Mouse (Mus musculus): ENCODE measurements around the gene Ear1. TPM values are rescaled to one million over a fixed set of nuclear protein-coding genes. Genes with fewer than 3 reads are reported as not detected.
"Not testable (repeated sequence)": the region's sequence is repeated elsewhere in the genome, so short reads cannot be mapped to it uniquely, and the experiment has no call there.

The Ear1 gene
- total RNA-seq, 1 experiment from 2014 or later, result 4.8 TPM

DNA sequence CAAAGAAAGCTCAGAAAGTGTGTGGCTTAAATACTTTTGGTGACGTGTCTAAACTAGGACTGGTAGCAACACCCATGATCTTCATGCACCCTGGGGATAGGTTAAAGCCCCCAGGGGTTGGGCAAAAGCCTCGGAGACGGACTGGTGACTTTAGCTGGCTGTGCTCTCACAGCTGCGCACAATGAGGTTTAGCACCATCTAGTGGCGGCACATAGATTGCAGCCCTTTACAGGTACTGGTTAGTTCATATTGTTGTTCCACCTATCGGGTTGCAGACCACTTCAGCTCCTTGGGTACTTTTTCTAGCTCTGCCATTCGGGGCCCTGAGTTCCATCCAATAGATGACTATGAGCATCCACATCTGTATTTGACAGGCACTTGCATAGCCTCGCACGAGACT lies 62.9 kb downstream of the Ear1 start:
- not testable (repeated sequence) for ATAC-seq (replicated peaks; ENCODE audit: insufficient number of reproducible peaks, low FRiP score, low TSS enrichment, poor library complexity, severe bottlenecking)

DNA sequence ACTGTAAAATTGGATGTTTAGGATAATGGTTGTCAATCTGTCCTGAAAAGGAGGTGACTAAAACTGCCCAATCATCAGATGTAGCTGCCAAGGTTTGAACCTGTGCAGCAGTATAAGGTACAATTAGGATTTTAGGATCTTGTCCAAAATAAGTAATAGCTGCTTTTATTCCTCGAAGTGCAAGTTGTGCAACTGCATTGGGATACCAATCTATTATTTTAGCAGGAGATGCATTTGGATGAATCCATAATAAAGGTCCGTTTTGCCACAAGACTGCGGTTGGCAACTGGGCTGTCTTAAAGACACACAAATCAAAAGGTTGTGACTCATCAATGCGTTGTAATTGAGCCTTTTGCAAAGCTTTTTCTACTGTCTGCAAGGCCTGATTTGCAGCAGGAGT lies 67.2 kb downstream of the Ear1 start:
- ATAC-seq (replicated peaks; ENCODE audit: insufficient number of reproducible peaks, low FRiP score, low TSS enrichment, poor library complexity, severe bottlenecking), result not testable (repeated sequence)

GRCm38 (mm10) chr14:43804435-43804834 lies 70.9 kb downstream of the Ear1 start:
- not testable (repeated sequence) for ATAC-seq (replicated peaks; ENCODE audit: insufficient number of reproducible peaks, low FRiP score, low TSS enrichment, poor library complexity, severe bottlenecking)

DNA sequence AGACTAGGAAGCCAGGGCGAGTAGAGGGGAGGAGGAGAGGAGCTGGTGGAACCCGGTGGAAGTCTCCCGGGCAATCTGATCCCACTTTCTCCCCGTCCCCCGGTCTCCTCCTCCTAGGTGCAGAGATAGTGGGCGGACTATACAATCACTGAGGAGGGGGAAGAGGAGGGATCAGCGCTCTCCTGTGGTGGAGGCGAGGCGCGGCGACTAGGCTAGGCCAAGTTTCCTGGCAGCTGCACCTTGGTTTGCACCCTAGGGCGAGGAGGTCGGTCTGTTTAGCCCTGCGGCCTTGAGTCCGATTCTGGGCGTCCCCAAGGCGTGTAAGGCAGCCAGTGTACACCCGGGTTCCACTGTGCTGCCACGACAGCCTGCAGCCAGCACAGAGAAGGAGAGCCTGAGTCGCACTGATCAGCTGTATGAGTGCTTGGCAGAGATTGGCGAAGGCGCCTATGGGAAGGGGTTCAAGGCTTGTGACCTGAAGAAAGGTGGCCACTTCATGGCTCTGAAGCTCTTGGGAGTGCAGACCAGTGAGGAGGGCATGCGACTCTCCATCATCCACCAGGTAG lies 78.3 kb downstream of the Ear1 start:
- not testable (repeated sequence) for ATAC-seq (replicated peaks; ENCODE audit: insufficient number of reproducible peaks, low FRiP score, low TSS enrichment, poor library complexity, severe bottlenecking)

DNA sequence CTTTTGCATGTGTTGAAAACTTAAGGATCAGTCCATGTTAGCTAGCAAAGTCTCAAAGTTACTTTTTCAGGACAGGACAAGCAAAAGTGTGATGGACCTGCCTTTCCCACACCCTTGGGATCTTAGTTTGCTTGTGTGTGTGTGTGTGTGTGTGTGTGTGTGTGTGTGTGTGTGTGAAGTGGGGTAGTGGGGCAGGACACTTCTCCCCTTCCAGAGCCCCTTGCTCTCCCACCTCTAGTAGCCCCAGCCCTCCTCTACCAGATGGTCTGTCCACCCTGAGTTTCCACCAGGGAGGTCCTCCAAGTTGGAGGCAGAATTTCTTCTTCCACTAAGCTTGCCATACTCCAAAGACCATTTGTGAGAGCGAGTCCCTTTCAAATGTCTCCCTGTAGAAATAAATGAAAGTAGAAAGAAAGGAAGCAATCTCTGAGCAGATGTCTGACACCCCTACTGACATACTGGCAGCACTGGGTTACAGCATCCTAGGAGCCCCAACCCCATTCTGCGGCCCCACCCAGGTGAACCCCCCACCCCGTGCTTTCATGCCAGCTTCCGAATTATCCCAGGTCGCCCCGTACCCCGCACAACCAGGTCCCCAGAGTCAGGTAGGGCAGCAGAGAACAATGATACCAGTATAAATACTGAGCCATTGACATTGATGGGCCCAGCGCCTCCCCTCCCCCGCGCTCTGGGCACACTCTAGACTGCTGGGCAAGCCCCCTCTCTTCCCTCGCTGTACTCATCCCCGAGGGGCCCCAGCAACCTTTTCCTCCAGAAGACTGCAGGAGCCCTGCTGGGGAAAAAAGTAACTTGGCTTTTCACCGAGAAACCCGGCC lies 79.0 kb downstream of the Ear1 start:
- ATAC-seq (replicated peaks; ENCODE audit: insufficient number of reproducible peaks, low FRiP score, low TSS enrichment, poor library complexity, severe bottlenecking), result no peak

GRCm38 (mm10) chr14:43793811-43794210 lies 81.5 kb downstream of the Ear1 start:
- ATAC-seq (replicated peaks; ENCODE audit: insufficient number of reproducible peaks, low FRiP score, low TSS enrichment, poor library complexity, severe bottlenecking), result not testable (repeated sequence)

DNA sequence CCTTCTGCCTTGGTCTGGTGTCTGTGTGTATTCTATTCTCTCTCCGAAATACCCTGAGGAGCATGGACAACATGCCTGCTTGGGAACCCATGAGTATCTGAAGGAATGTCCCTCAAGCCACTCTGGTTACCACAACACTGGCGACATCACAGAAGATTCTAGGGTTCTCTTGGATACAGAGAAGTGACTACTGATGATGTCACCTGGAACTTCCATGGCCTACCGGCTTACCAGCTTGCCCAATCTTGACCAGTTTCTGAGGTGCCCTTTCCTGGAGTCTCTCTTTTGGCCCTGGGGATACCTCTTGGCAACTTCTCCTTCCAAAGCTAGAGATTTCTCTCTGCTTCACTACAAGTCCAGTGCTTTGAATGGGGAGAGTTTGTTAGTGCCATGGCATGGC lies 90.7 kb downstream of the Ear1 start, which contains the start of gene Gm8180:
Gm8180 (minus strand) TSS at position 101 of the 400 bp plus-strand sequence.
- ATAC-seq (replicated peaks; ENCODE audit: insufficient number of reproducible peaks, low FRiP score, low TSS enrichment, poor library complexity, severe bottlenecking), result not testable (repeated sequence)

Other genes with a start within 250 kb of the Ear1 start
- gene Gm8165, start 198.3 kb downstream of the Ear1 start, total RNA-seq (2017), result not detected in 3 replicates
- gene Gm7324, start 177.7 kb downstream of the Ear1 start, total RNA-seq (2017), result 0.67 to 10.2 TPM (median 4.4 TPM) in 3 replicates
- not detected in 3 replicates for gene Gm16506, start 148.0 kb downstream of the Ear1 start, total RNA-seq (2017)
- gene Gm6526, start 127.7 kb downstream of the Ear1 start, total RNA-seq (2017), result not detected in 3 replicates
- gene Gm8180, start 90.8 kb downstream of the Ear1 start, total RNA-seq (2017), result not detected in 3 replicates
- gene Ear10, start 48.0 kb upstream of the Ear1 start, total RNA-seq (2017), result not detected in 3 replicates
- gene Gm8113, start 49.9 kb upstream of the Ear1 start, total RNA-seq (2017), result 0.48 to 0.75 TPM in 2 of 3 replicates, not detected in the other
- not detected in 3 replicates for gene Ang5, start 81.6 kb upstream of the Ear1 start, total RNA-seq (2017)
- gene Ang6, start 126.8 kb upstream of the Ear1 start, total RNA-seq (2017), result not detected in 3 replicates
- gene Ear2, start 227.1 kb upstream of the Ear1 start, total RNA-seq (2017), result 1,412 to 3,555 TPM (median 3,137 TPM) in 3 replicates
- not detected in 3 replicates for gene Gm3327, start 248.3 kb upstream of the Ear1 start, total RNA-seq (2017)

Measured in monocyte, adult 5-6 weeks (primary cell).